Comparison of ENCODE assay signal across 21 mouse cellular contexts in genomic region chr14:103759443-103759842, GRCm38 (mm10).
A peak's percentile ranks its signal among the peaks of the same experiment; 100 is the strongest.
DNase-seq lines count a peak whose midpoint lies in the region; ATAC-seq and TF ChIP-seq lines count a peak whose summit lies in the region.
"Had no signal": no experiment of that assay in that cellular context is flagged by ENCODE, and none has a peak within 500 bp of the region (broad histone marks: within the 10 kb centered on the region; RNA-seq: fewer than 3 reads in every experiment).

No protein-coding gene starts in this region.

- no peaks in the 10 kb centered on the region for H3K4me1 ChIP-seq in kidney, embryonic 16.5 days (ENCODE audit: insufficient read depth, low read length)
- H3K4me1 ChIP-seq in lung, postnatal 0 days (ENCODE audit: insufficient read depth, low read depth, low read length): no peaks in the 10 kb centered on the region
- H3K4me1 ChIP-seq in lung, adult 2 months (ENCODE audit: control insufficient read depth, insufficient read depth, low read length): no peaks in the 10 kb centered on the region
- H3K4me1 ChIP-seq: embryonic facial prominence, embryonic 15.5 days; hindbrain, embryonic 12.5 days had no signal

- H3K4me2 ChIP-seq in kidney, embryonic 16.5 days (replicated peaks; ENCODE audit: low read depth, low read length): no peak overlapping the region
- H3K4me2 ChIP-seq in lung, postnatal 0 days (replicated peaks; ENCODE audit: low read depth, low read length): no peak overlapping the region
- H3K4me2 ChIP-seq: embryonic facial prominence, embryonic 15.5 days; hindbrain, embryonic 12.5 days had no signal

- H3K27me3 ChIP-seq in kidney, embryonic 16.5 days (ENCODE audit: insufficient read depth, low read length): no peaks in the 10 kb centered on the region
- H3K27me3 ChIP-seq in lung, postnatal 0 days (replicated peaks; ENCODE audit: insufficient read depth, low read length): no peaks in the 10 kb centered on the region
- H3K27me3 ChIP-seq: embryonic facial prominence, embryonic 15.5 days; hindbrain, embryonic 12.5 days had no signal

- TF ChIP-seq CTCF in lung, postnatal 0 days (IDR thresholded peaks at IDR 0.05): no peak
- no peak for TF ChIP-seq CTCF in lung, adult 2 months (IDR thresholded peaks at IDR 0.05; ENCODE audit: insufficient read depth, low read length)

- TF ChIP-seq POLR2A in lung, adult 2 months (IDR thresholded peaks at IDR 0.05; ENCODE audit: borderline replicate concordance, extremely low read depth, low read depth, low read length): no peak

- no peaks in the 10 kb centered on the region for H3K9me3 ChIP-seq in kidney, embryonic 16.5 days (ENCODE audit: low read length)
- H3K9me3 ChIP-seq in lung, postnatal 0 days (ENCODE audit: low read length): no peaks in the 10 kb centered on the region
- H3K9me3 ChIP-seq: embryonic facial prominence, embryonic 15.5 days; forebrain, embryonic 10.5 days; hindbrain, embryonic 12.5 days had no signal

- H3K9ac ChIP-seq in kidney, embryonic 16.5 days (replicated peaks; ENCODE audit: low read length): no peak overlapping the region
- H3K9ac ChIP-seq in lung, postnatal 0 days (replicated peaks; ENCODE audit: low read depth): no peak overlapping the region
- H3K9ac ChIP-seq: embryonic facial prominence, embryonic 15.5 days; hindbrain, embryonic 12.5 days had no signal

- no peak overlapping the region for H3K27ac ChIP-seq in kidney, embryonic 16.5 days (ENCODE audit: low read length)
- H3K27ac ChIP-seq in lung, postnatal 0 days (ENCODE audit: low read length): no peak overlapping the region
- H3K27ac ChIP-seq: embryonic facial prominence, embryonic 15.5 days; forebrain, embryonic 10.5 days; gastrocnemius, adult 2 months; hindbrain, embryonic 12.5 days had no signal

- peak; percentile 91 for TF ChIP-seq EP300 in lung, postnatal 0 days (IDR thresholded peaks at IDR 0.05)

- no peak for ATAC-seq in kidney, embryonic 16.5 days (ENCODE audit: low FRiP score, low TSS enrichment)
- peak; percentile 60 for ATAC-seq in lung, postnatal 0 days
- ATAC-seq in megakaryocyte-erythroid progenitor cell, adult 5-6 weeks (replicated peaks; ENCODE audit: low FRiP score, low TSS enrichment, poor library complexity, severe bottlenecking): no peak
- ATAC-seq: forebrain, embryonic 14.5 days had no signal

- peak; percentile 18 for DNase-seq in kidney, adult 18-20 months
- DNase-seq in lung, postnatal 0 days (ENCODE audit: low spot score): peak; percentile 33
- no peak for DNase-seq in lung, adult 2 months
- DNase-seq in kidney, postnatal 25 days: peak; percentile 15 to 59
- peak; percentile 30 for DNase-seq in lung, postnatal 36 days
- DNase-seq: adrenal gland, adult 8-10 months; cerebellum, adult 11 months; cerebellum, adult 8-10 months; cerebellum, postnatal 14 days; embryo, embryonic 11 days; gastrocnemius, adult 2 months; gastrocnemius, postnatal 25 days; heart, postnatal 10 days; heart, postnatal 4 days had no signal

- no peak overlapping the region for H3K4me3 ChIP-seq in kidney, embryonic 16.5 days (ENCODE audit: low read length)
- H3K4me3 ChIP-seq in lung, postnatal 0 days (ENCODE audit: low read depth, low read length): no peak overlapping the region
- H3K4me3 ChIP-seq in lung, adult 2 months (replicated peaks; ENCODE audit: extremely low read depth, low read depth, low read length): no peak overlapping the region
- H3K4me3 ChIP-seq: embryonic facial prominence, embryonic 15.5 days; erythroblast, embryonic 14.5 days; forebrain, embryonic 10.5 days; gastrocnemius, adult 2 months; hindbrain, embryonic 12.5 days had no signal

- H3K36me3 ChIP-seq in kidney, embryonic 16.5 days (ENCODE audit: insufficient read depth, low read length): no peaks in the 10 kb centered on the region
- H3K36me3 ChIP-seq in lung, postnatal 0 days (ENCODE audit: insufficient read depth, low read length): no peaks in the 10 kb centered on the region
- H3K36me3 ChIP-seq: embryonic facial prominence, embryonic 15.5 days; forebrain, embryonic 10.5 days; hindbrain, embryonic 12.5 days had no signal

- WGBS in kidney, embryonic 16.5 days: 81% methylated on average over 6 of the region's 6 CpGs
- WGBS in lung, postnatal 0 days: 64% methylated on average over 6 of the region's 6 CpGs
- WGBS in lung, adult 2 months: 54% methylated on average over 6 of the region's 6 CpGs
